Mouse (Mus musculus): Measurements from ENCODE around the gene Rcbtb1. TPM values are rescaled to one million over a fixed set of nuclear protein-coding genes. Genes with fewer than 3 reads are reported as not detected.
A peak's percentile ranks its signal among the peaks of the same experiment; 100 is the strongest.
"Not testable (repeated sequence)": the region's sequence is repeated elsewhere in the genome, so short reads cannot be mapped to it uniquely, and the experiment has no call there.

Gene Rcbtb1
- 10 to 100 TPM; 11.2 to 11.6 TPM for total RNA-seq (2021)
- long read RNA-seq, experiment 1, transcript Rcbtb1-202 (12 exons, 3,903 nt), result major isoform, 19 of 38 reads
- long read RNA-seq, experiment 1, partial matches to known transcripts, result 1 of 38 reads
- long read RNA-seq, experiment 1, other reads (novel, unspliced or antisense), result 17 of 38 reads
- long read RNA-seq, experiment 2, transcript Rcbtb1-202 (12 exons, 3,903 nt), result major isoform, 16 of 30 reads
- long read RNA-seq, experiment 2, partial matches to known transcripts, result 1 of 30 reads
- long read RNA-seq, experiment 2, other reads (novel, unspliced or antisense), result 13 of 30 reads

- DNase-seq (ENCODE audit: low spot score), result peak; percentile 92
Measured at GRCm38 (mm10) chr14:59200711-59201603, at the start of gene Rcbtb1. Rcbtb1 (plus strand) TSS chr14:59201209.

- no peak for DNase-seq (ENCODE audit: low spot score)
Measured at GRCm38 (mm10) chr14:59155589-59155988, 45.4 kb upstream of the Rcbtb1 start.

GRCm38 (mm10) chr14:59157016-59157698 lies 43.9 kb upstream of the Rcbtb1 start:
- no peak for DNase-seq (ENCODE audit: low spot score)

- no peak for DNase-seq (ENCODE audit: low spot score)
Measured at GRCm38 (mm10) chr14:59178649-59179048, 22.4 kb upstream of the Rcbtb1 start, which contains the start of gene Gm5142. Gm5142 (minus strand) TSS chr14:59178749.

- no peak for DNase-seq (ENCODE audit: low spot score)
Measured at GRCm38 (mm10) chr14:59182732-59183131, 18.3 kb upstream of the Rcbtb1 start.

GRCm38 (mm10) chr14:59185514-59185913 lies 15.5 kb upstream of the Rcbtb1 start:
- no peak for DNase-seq (ENCODE audit: low spot score)

GRCm38 (mm10) chr14:59186121-59186520 lies 14.9 kb upstream of the Rcbtb1 start:
- no peak for DNase-seq (ENCODE audit: low spot score)

GRCm38 (mm10) chr14:59201604-59202215 lies 701 bp downstream of the Rcbtb1 start:
- no peak for DNase-seq (ENCODE audit: low spot score)

GRCm38 (mm10) chr14:59205461-59205860 lies 4.5 kb downstream of the Rcbtb1 start:
- DNase-seq (ENCODE audit: low spot score), result no peak

- no peak for DNase-seq (ENCODE audit: low spot score)
Measured at GRCm38 (mm10) chr14:59205976-59206583, 5.1 kb downstream of the Rcbtb1 start.

GRCm38 (mm10) chr14:59209003-59209402 lies 8.0 kb downstream of the Rcbtb1 start:
- no peak for DNase-seq (ENCODE audit: low spot score)

- DNase-seq (ENCODE audit: low spot score), result no peak
Measured at GRCm38 (mm10) chr14:59209816-59210215, 8.8 kb downstream of the Rcbtb1 start.

GRCm38 (mm10) chr14:59219241-59219640 lies 18.2 kb downstream of the Rcbtb1 start:
- DNase-seq (ENCODE audit: low spot score), result no peak

- no peak for DNase-seq (ENCODE audit: low spot score)
Measured at GRCm38 (mm10) chr14:59226240-59226639, 25.2 kb downstream of the Rcbtb1 start.

- no peak for DNase-seq (ENCODE audit: low spot score)
Measured at GRCm38 (mm10) chr14:59229822-59230221, 28.8 kb downstream of the Rcbtb1 start.

- no peak for DNase-seq (ENCODE audit: low spot score)
Measured at GRCm38 (mm10) chr14:59230331-59230966, 29.4 kb downstream of the Rcbtb1 start.

GRCm38 (mm10) chr14:59232003-59232402 lies 31.0 kb downstream of the Rcbtb1 start:
- DNase-seq (ENCODE audit: low spot score), result peak; percentile 13

GRCm38 (mm10) chr14:59233635-59234034 lies 32.6 kb downstream of the Rcbtb1 start:
- no peak for DNase-seq (ENCODE audit: low spot score)

- not testable (repeated sequence) for DNase-seq (ENCODE audit: low spot score)
Measured at GRCm38 (mm10) chr14:59250350-59250749, 49.3 kb downstream of the Rcbtb1 start.

- not testable (repeated sequence) for DNase-seq (ENCODE audit: low spot score)
Measured at GRCm38 (mm10) chr14:59255861-59256260, 54.9 kb downstream of the Rcbtb1 start.
